Mouse (Mus musculus): Measurements from ENCODE around the gene Cox7b. TPM values are rescaled to one million over a fixed set of nuclear protein-coding genes. Genes with fewer than 3 reads are reported as not detected.

Gene Cox7b
- total RNA-seq (2012; rRNA removed), result 355 and 378 TPM in 2 replicates

DNA sequence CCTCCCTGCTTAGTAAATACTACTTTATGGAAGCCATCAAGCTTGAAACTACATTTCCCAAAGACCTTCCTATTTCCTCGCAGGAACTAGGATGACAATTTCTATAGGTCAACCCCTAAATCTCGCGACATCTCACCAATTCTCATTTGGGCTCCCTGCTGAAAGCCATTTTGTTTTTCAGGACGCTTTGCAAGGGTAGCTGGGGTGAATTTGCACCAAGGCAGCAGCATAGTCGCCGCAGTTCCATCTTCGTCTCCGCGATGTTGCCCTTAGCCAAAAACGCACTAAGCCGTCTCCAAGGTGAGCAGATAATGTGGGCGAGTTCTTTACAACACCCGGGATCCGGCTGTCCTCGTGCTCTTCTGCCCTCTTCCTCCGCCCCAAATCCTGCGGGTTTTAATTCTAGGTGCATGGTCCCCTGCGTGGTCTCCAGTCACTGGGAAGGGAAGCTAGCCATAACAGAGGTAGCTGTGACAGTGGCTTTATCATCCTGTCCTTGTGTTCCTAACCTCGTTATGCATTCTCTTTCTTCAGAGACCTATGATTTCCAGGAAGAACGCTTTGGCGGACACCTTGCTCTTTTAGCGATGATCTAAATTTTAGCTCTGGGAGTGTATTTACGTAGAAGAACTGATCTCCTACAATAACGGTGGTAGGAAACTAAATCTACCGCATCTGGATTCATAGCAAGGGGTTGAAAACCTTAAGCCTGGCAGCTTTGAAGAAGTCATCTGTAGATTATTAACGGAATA, at the start of gene Cox7b:
TSS of gene Cox7b (plus strand) at position 130 of the 752 bp plus-strand sequence.
- H3K36me3 ChIP-seq (ENCODE audit: control insufficient read depth, insufficient read depth, low read length, poor library complexity, severe bottlenecking), result peaks cover 13% of the 10 kb centered on the region
- peak within 1 kb of the TSS; percentile 96 to 99 for H3K4me3 ChIP-seq (ENCODE audit: insufficient read depth in 1 of 2, low read depth in 1 of 2, low read length in 2 of 2, poor library complexity in 1 of 2, severe bottlenecking in 1 of 2)
- in situ Hi-C loops (cut with MboI; ENCODE audit: low sequenced_read_pairs in 2 of 2, unreplicated experiment in 2 of 2), result no loop called here
- peak within 1 kb of the TSS; percentile 88 for H3K27ac ChIP-seq (ENCODE audit: insufficient read depth, low read depth, low read length, poor library complexity, severe bottlenecking)
- H3K9me3 ChIP-seq (ENCODE audit: control insufficient read depth, insufficient read depth, low read depth, low read length), result no peaks in the 10 kb centered on the region
- TF ChIP-seq CHD2 (IDR thresholded peaks at IDR 0.05; ENCODE audit: low read depth, low read length) (peak; percentile 95), ZC3H11A (IDR thresholded peaks at IDR 0.05; ENCODE audit: borderline replicate concordance, low read depth, low read length) (no peak), HCFC1 (IDR thresholded peaks at IDR 0.05; ENCODE audit: borderline replicate concordance, insufficient read depth, low read length) (peak; percentile 82), ZNF384 (IDR thresholded peaks at IDR 0.05; ENCODE audit: low read depth, low read length) (no peak)
- peak; percentile 81 for DNase-seq (ENCODE audit: low read depth, low spot score)
- H3K9ac ChIP-seq (ENCODE audit: insufficient read depth, low read depth, low read length, poor library complexity, severe bottlenecking), result peak within 1 kb of the TSS; percentile 98
- H3K4me1 ChIP-seq (ENCODE audit: control insufficient read depth in 2 of 2, insufficient read depth in 2 of 2, low read length in 2 of 2, poor library complexity in 1 of 2), result no peaks in the 10 kb centered on the region

DNA sequence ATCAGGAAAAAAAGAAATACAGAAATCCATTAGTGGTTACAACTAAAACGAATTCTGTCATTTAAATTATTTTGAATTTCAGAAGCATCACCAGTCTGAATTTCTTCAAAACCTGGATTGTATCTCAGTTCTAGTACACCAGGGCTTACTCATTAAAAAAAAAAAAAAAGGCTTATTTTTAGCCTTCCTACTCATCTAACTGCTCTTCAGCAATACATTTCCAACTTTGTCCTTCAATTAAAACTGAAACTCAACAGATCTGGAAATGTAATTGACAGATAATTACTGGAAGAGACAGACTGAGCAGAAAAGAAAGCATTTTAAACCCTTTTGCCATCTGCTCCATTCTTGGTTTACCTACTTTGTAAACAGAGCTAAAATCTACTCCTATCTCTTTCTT, 13.9 kb upstream of the Cox7b start:
- H3K9ac ChIP-seq (ENCODE audit: insufficient read depth, low read depth, low read length, poor library complexity, severe bottlenecking), result no peak overlapping the region
- H3K4me1 ChIP-seq (ENCODE audit: control insufficient read depth in 2 of 2, insufficient read depth in 2 of 2, low read length in 2 of 2, poor library complexity in 1 of 2), result no peaks in the 10 kb centered on the region
- H3K36me3 ChIP-seq (ENCODE audit: control insufficient read depth, insufficient read depth, low read length, poor library complexity, severe bottlenecking), result no peaks in the 10 kb centered on the region; the same call in 1 of the 2 replicates
- TF ChIP-seq ZC3H11A (IDR thresholded peaks at IDR 0.05; ENCODE audit: borderline replicate concordance, low read depth, low read length) (no peak), HCFC1 (IDR thresholded peaks at IDR 0.05; ENCODE audit: borderline replicate concordance, insufficient read depth, low read length) (no peak), ZNF384 (IDR thresholded peaks at IDR 0.05; ENCODE audit: low read depth, low read length) (no peak)
- no peak overlapping the region for H3K4me3 ChIP-seq (ENCODE audit: insufficient read depth in 1 of 2, low read depth in 1 of 2, low read length in 2 of 2, poor library complexity in 1 of 2, severe bottlenecking in 1 of 2)
- in situ Hi-C loops (cut with MboI; ENCODE audit: low sequenced_read_pairs in 2 of 2, unreplicated experiment in 2 of 2), result no loop called here
- no peak for DNase-seq (ENCODE audit: low read depth, low spot score)
- no peak overlapping the region for H3K27ac ChIP-seq (ENCODE audit: insufficient read depth, low read depth, low read length, poor library complexity, severe bottlenecking)
- H3K9me3 ChIP-seq (ENCODE audit: control insufficient read depth, insufficient read depth, low read depth, low read length), result no peaks in the 10 kb centered on the region

DNA sequence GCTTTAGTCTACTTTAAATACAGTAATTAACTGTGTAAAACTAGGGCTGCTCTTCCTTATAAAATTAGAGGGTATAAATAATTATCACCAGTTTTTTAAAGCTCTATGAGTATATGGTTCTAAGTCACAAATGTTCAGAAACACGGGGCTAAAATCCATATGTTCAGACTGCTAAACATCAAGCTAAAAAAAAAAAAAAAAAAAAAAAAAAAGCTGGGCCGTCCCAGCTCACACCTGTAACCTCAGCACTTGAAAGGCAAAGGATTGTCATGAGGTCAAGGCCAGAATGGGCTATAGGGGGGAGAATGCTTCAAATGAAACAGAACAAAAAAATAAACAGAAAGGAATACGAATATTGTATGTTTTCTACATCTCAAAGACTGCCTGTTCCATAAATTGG, 4.7 kb upstream of the Cox7b start:
- no peaks in the 10 kb centered on the region; a peak in 1 of 4 replicates for H3K4me1 ChIP-seq (ENCODE audit: control insufficient read depth in 2 of 2, insufficient read depth in 2 of 2, low read length in 2 of 2, poor library complexity in 1 of 2)
- H3K4me3 ChIP-seq (ENCODE audit: insufficient read depth in 1 of 2, low read depth in 1 of 2, low read length in 2 of 2, poor library complexity in 1 of 2, severe bottlenecking in 1 of 2), result peak overlapping the region; percentile 91 to 98
- in situ Hi-C loops (cut with MboI; ENCODE audit: low sequenced_read_pairs in 2 of 2, unreplicated experiment in 2 of 2), result no loop called here
- H3K36me3 ChIP-seq (ENCODE audit: control insufficient read depth, insufficient read depth, low read length, poor library complexity, severe bottlenecking), result no peaks in the 10 kb centered on the region
- no peaks in the 10 kb centered on the region for H3K9me3 ChIP-seq (ENCODE audit: control insufficient read depth, insufficient read depth, low read depth, low read length)
- DNase-seq (ENCODE audit: low read depth, low spot score), result no peak
- TF ChIP-seq CHD2 (IDR thresholded peaks at IDR 0.05; ENCODE audit: low read depth, low read length) (no peak), ZNF384 (IDR thresholded peaks at IDR 0.05; ENCODE audit: low read depth, low read length) (peak; percentile 70)
- H3K9ac ChIP-seq (ENCODE audit: insufficient read depth, low read depth, low read length, poor library complexity, severe bottlenecking), result peak overlapping the region; percentile 90
- no peak overlapping the region for H3K27ac ChIP-seq (ENCODE audit: insufficient read depth, low read depth, low read length, poor library complexity, severe bottlenecking)

DNA sequence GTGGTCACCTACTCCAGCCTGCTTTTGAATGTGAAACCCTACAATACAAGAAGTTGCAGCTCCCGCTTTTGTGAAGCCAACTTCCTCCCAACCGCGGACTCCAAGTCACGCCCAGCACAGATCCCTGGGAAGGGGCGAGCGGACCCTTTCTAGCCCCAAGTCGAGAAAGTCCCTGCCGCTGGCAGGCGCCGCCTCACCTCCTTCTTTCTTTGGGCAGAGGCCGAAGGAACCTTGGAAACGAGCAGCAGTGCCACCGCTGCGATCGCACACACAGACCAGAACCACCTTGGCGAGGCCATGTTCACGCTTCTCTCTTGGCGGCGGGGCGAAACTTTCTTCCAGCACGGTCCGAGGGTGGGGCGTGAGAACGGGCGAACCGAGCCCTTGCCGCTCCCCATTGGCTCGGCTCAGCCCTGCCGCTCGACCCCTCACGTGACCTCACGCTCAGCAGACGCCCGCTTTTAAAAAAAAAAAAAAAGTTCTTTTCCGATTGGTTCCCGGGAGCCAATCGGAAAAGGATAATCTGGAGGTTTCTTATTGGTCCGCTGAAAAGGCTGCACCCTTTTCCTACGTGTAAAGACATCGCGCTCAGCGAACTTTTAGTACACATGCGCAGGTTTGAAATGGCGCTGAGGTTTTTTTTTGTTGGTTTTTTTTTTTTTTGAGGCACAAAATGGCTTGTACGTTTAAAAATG, 3.9 kb upstream of the Cox7b start, which contains the start of gene Magt1:
TSS of gene Magt1 (minus strand) at position 442 of the 695 bp plus-strand sequence.
- H3K36me3 ChIP-seq (ENCODE audit: control insufficient read depth, insufficient read depth, low read length, poor library complexity, severe bottlenecking), result no peaks in the 10 kb centered on the region
- in situ Hi-C loops (cut with MboI; ENCODE audit: low sequenced_read_pairs in 2 of 2, unreplicated experiment in 2 of 2), result no loop called here
- TF ChIP-seq HCFC1 (IDR thresholded peaks at IDR 0.05; ENCODE audit: borderline replicate concordance, insufficient read depth, low read length) (no peak; the same call in 1 of the 2 replicates), CHD2 (IDR thresholded peaks at IDR 0.05; ENCODE audit: low read depth, low read length) (no peak), ZNF384 (IDR thresholded peaks at IDR 0.05; ENCODE audit: low read depth, low read length) (peak; percentile 98), MAFK (IDR thresholded peaks at IDR 0.05; ENCODE audit: insufficient read depth, low read depth, low read length) (no peak), ZC3H11A (IDR thresholded peaks at IDR 0.05; ENCODE audit: borderline replicate concordance, low read depth, low read length) (no peak)

More for the DNA sequence above, 3.9 kb upstream of the Cox7b start, which contains the start of gene Magt1:
- Histone ChIP-seq H3K9ac (ENCODE audit: insufficient read depth, low read depth, low read length, poor library complexity, severe bottlenecking) (peak within 1 kb of the TSS; percentile 90), H3K4me3 (ENCODE audit: insufficient read depth in 1 of 2, low read depth in 1 of 2, low read length in 2 of 2, poor library complexity in 1 of 2, severe bottlenecking in 1 of 2) (peak within 1 kb of the TSS; percentile 91 to 98), H3K27ac (ENCODE audit: insufficient read depth, low read depth, low read length, poor library complexity, severe bottlenecking) (peak within 1 kb of the TSS; percentile 84), H3K4me1 (ENCODE audit: control insufficient read depth in 2 of 2, insufficient read depth in 2 of 2, low read length in 2 of 2, poor library complexity in 1 of 2) (no peaks in the 10 kb centered on the region; a peak in 1 of 4 replicates), H3K9me3 (ENCODE audit: control insufficient read depth, insufficient read depth, low read depth, low read length) (no peaks in the 10 kb centered on the region)
- DNase-seq (ENCODE audit: low read depth, low spot score), result peak; percentile 68

Data from ES-E14 (cell line).